Comparison of ENCODE assay signal across 8 mouse cellular contexts in the genomic region with DNA sequence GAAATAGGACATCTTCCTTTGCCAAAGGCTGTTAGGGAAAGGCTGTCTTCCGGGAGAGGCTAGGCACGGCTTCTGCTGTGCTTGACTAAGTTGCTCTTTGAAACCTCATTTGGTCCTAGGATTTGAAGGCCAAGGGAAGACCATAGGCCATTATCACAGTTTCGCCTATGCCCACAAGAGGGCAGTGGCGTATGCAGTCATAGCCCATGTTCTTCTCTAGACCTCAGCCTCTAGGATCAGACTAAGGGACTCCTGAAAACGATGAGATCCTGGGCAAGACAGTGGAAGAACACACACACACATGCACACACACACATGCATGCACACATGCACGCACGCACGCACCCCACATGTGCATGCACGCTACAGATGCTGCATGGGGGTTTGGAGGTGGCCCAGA.
DNase-seq lines count a peak whose midpoint lies in the region; ATAC-seq and TF ChIP-seq lines count a peak whose summit lies in the region.

No protein-coding gene starts in this region.

- H3K9ac ChIP-seq in forebrain, embryonic 15.5 days (replicated peaks): no peak overlapping the region
- H3K9ac ChIP-seq in hindbrain, embryonic 11.5 days (ENCODE audit: low read depth, low read length): no peak overlapping the region
- H3K9ac ChIP-seq in lung, embryonic 16.5 days (ENCODE audit: low read length): no peak overlapping the region

- H3K4me3 ChIP-seq in G1E (ENCODE audit: low read depth, low read length): no peak overlapping the region
- no peak overlapping the region for H3K4me3 ChIP-seq in forebrain, embryonic 15.5 days
- no peak overlapping the region for H3K4me3 ChIP-seq in hindbrain, embryonic 11.5 days (ENCODE audit: low read depth, low read length)
- no peak overlapping the region for H3K4me3 ChIP-seq in lung, embryonic 16.5 days (ENCODE audit: low read length)

- H3K27me3 ChIP-seq in G1E (ENCODE audit: insufficient read depth, low read length): no peaks in the 10 kb centered on the region
- no peaks in the 10 kb centered on the region for H3K27me3 ChIP-seq in forebrain, embryonic 15.5 days
- H3K27me3 ChIP-seq in hindbrain, embryonic 11.5 days (ENCODE audit: control insufficient read depth, insufficient read depth, low read length): no peaks in the 10 kb centered on the region
- no peaks in the 10 kb centered on the region for H3K27me3 ChIP-seq in lung, embryonic 16.5 days (ENCODE audit: control insufficient read depth, insufficient read depth, low read depth, low read length)

- no peak for ATAC-seq in G1E (ENCODE audit: extremely low read depth, insufficient number of reproducible peaks, low FRiP score, poor library complexity, severe bottlenecking)
- peak; percentile 61 for ATAC-seq in cerebellum, adult (ENCODE audit: insufficient number of reproducible peaks, low FRiP score, low TSS enrichment)
- ATAC-seq in forebrain, embryonic 15.5 days (replicated peaks): peak; percentile 57
- peak; percentile 35; the same call in 1 of the 2 replicates for ATAC-seq in hindbrain, embryonic 11.5 days (ENCODE audit: low FRiP score)
- peak; percentile 56 for ATAC-seq in lung, embryonic 16.5 days (ENCODE audit: low read depth)

- no peak overlapping the region for H3K4me2 ChIP-seq in forebrain, embryonic 15.5 days (replicated peaks)
- no peak overlapping the region for H3K4me2 ChIP-seq in hindbrain, embryonic 11.5 days (replicated peaks; ENCODE audit: low read depth, low read length)
- no peak overlapping the region for H3K4me2 ChIP-seq in lung, embryonic 16.5 days (ENCODE audit: low read depth, low read length)

- no peaks in the 10 kb centered on the region for H3K36me3 ChIP-seq in G1E (replicated peaks)
- no peaks in the 10 kb centered on the region for H3K36me3 ChIP-seq in forebrain, embryonic 15.5 days
- H3K36me3 ChIP-seq in hindbrain, embryonic 11.5 days (ENCODE audit: control insufficient read depth, insufficient read depth, low read length): no peaks in the 10 kb centered on the region
- no peaks in the 10 kb centered on the region for H3K36me3 ChIP-seq in lung, embryonic 16.5 days (ENCODE audit: control insufficient read depth, insufficient read depth, low read length)

- peaks cover 15% of the 10 kb centered on the region for H3K9me3 ChIP-seq in G1E (replicated peaks)
- H3K9me3 ChIP-seq in forebrain, embryonic 15.5 days: no peaks in the 10 kb centered on the region
- H3K9me3 ChIP-seq in hindbrain, embryonic 11.5 days (ENCODE audit: control insufficient read depth, low read length): no peaks in the 10 kb centered on the region
- H3K9me3 ChIP-seq in lung, embryonic 16.5 days (ENCODE audit: control insufficient read depth, low read length): no peaks in the 10 kb centered on the region

- WGBS in forebrain, embryonic 15.5 days: 42% methylated on average over 9 of the region's 9 CpGs
- WGBS in hindbrain, embryonic 11.5 days: 44% methylated on average over 9 of the region's 9 CpGs
- WGBS in lung, embryonic 16.5 days: 40% methylated on average over 9 of the region's 9 CpGs

- no peak for DNase-seq in G1E (ENCODE audit: low spot score)
- peak; percentile 82 for DNase-seq in hindbrain, embryonic 11.5 days (ENCODE audit: low spot score)
- DNase-seq in layer of hippocampus, adult 9-10 months (ENCODE audit: low spot score): peak; percentile 74
- DNase-seq in ovary, postnatal 36 days (ENCODE audit: low spot score): peak; percentile 73
- DNase-seq in thymus, postnatal 25 days: peak; percentile 70

- H3K4me1 ChIP-seq in G1E (ENCODE audit: insufficient read depth, low read depth, low read length): no peaks in the 10 kb centered on the region
- H3K4me1 ChIP-seq in forebrain, embryonic 15.5 days: peaks cover 9% of the 10 kb centered on the region; the same call in 1 of the 2 replicates
- H3K4me1 ChIP-seq in hindbrain, embryonic 11.5 days (replicated peaks; ENCODE audit: control insufficient read depth, insufficient read depth, low read length): no peaks in the 10 kb centered on the region
- H3K4me1 ChIP-seq in lung, embryonic 16.5 days (replicated peaks; ENCODE audit: control insufficient read depth, insufficient read depth, low read length): peaks cover 5% of the 10 kb centered on the region

- no peak overlapping the region for H3K27ac ChIP-seq in forebrain, embryonic 15.5 days (replicated peaks)
- no peak overlapping the region for H3K27ac ChIP-seq in hindbrain, embryonic 11.5 days (ENCODE audit: low read depth, low read length)
- H3K27ac ChIP-seq in lung, embryonic 16.5 days (ENCODE audit: low read length): no peak overlapping the region

- TF ChIP-seq CTCF in G1E (IDR thresholded peaks at IDR 0.05; ENCODE audit: low read depth, low read length): peak; percentile 52; the same call in 1 of the 2 replicates
